Mouse (Mus musculus) liver, embryonic 13.5 days (tissue): ENCODE results near the gene Ufsp2. TPM values are rescaled to one million over a fixed set of nuclear protein-coding genes. Genes with fewer than 3 reads are reported as not detected.
A peak's percentile ranks its signal among the peaks of the same experiment; 100 is the strongest.

ENCODE experiments used
- ATAC-seq: fragments of 200-750 bp; cut with Nextera tagmentation; 2 replicates; pipeline ENCODE4 v1.8.0; 2017; ENCODE audit warnings: low read depth, mild to moderate bottlenecking, moderate number of reproducible peaks, moderate library complexity
- DNase-seq: peaks from one replicate; pipeline ENCODE4 v3.0.0; 2022
- H3K27ac ChIP-seq: fragments of 300-500 bp; sonication (generic); 2 replicates; pipeline ENCODE4 v1.5.1; 2015; ENCODE audit warnings: moderate library complexity, mild to moderate bottlenecking, inconsistent platforms
- H3K27me3 ChIP-seq: fragments of 300-500 bp; sonication (generic); 2 replicates; pipeline ENCODE4 v1.6.1; 2015; ENCODE audit warnings: mild to moderate bottlenecking, inconsistent platforms
- H3K36me3 ChIP-seq: fragments of 300-500 bp; sonication (generic); 2 replicates; pipeline ENCODE4 v1.6.1; 2015; ENCODE audit warnings: mild to moderate bottlenecking, inconsistent platforms
- H3K4me1 ChIP-seq: fragments of 300-500 bp; sonication (generic); replicated peaks from 2 replicates; pipeline ENCODE4 v1.6.1; 2015; ENCODE audit warnings: inconsistent platforms
- H3K4me2 ChIP-seq: fragments of 300-500 bp; sonication (generic); 2 replicates; pipeline ENCODE4 v1.6.1; 2015; ENCODE audit warnings: inconsistent platforms, mild to moderate bottlenecking, moderate library complexity
- H3K4me3 ChIP-seq: fragments of 300-500 bp; sonication (generic); replicated peaks from 2 replicates; pipeline ENCODE4 v1.5.1; 2015; ENCODE audit warnings: mild to moderate bottlenecking, inconsistent platforms
- H3K9ac ChIP-seq: fragments of 300-500 bp; sonication (generic); 2 replicates; pipeline ENCODE4 v1.6.1; 2015; ENCODE audit warnings: mild to moderate bottlenecking, inconsistent platforms
- H3K9me3 ChIP-seq: fragments of 300-500 bp; sonication (generic); replicated peaks from 2 replicates; pipeline ENCODE4 v1.6.1; 2016; ENCODE audit warnings: inconsistent platforms
- WGBS: fragments of 180-500 bp; shearing (Covaris S2); methylation state at CpG from one replicate; pipeline ENCODE4 v1.1.7; 2015; ENCODE audit not compliant: insufficient replicate concordance; 5-methylcytosine and 5-hydroxymethylcytosine counted together
- polyA plus RNA-seq: library from polyadenylated mRNA; unstranded; fragments of >200 nt; fragmentation: Nextera tagmentation; extraction: Ambion mirVana; gene quantifications from 2 replicates; pipeline ENCODE4 v1.2.1, GENCODE M21; 2015

Gene Ufsp2
- polyA plus RNA-seq, 1 experiment from 2014 or later: 42.1 TPM

GRCm38 (mm10) chr8:45994111-45994510 is 18.8 kb downstream of the Ufsp2 start:
- H3K4me2 ChIP-seq: no peak overlapping the region
- H3K9ac ChIP-seq: no peak overlapping the region
- peaks cover 2% of the 10 kb centered on the region for H3K4me1 ChIP-seq
- H3K27me3 ChIP-seq: no peaks in the 10 kb centered on the region
- no peak overlapping the region for H3K27ac ChIP-seq
- H3K36me3 ChIP-seq: peaks cover 43% of the 10 kb centered on the region
- WGBS: 79% methylated on average over 2 of the region's 2 CpGs
- no peak overlapping the region for H3K4me3 ChIP-seq
- no peaks in the 10 kb centered on the region for H3K9me3 ChIP-seq
- DNase-seq (no peak), ATAC-seq (no peak)

- Histone ChIP-seq H3K4me1 (peaks cover 11% of the 10 kb centered on the region), H3K36me3 (peaks cover 38% of the 10 kb centered on the region), H3K9ac (no peak overlapping the region), H3K27ac (no peak overlapping the region), H3K4me2 (no peak overlapping the region), H3K4me3 (no peak overlapping the region), H3K27me3 (no peaks in the 10 kb centered on the region), H3K9me3 (no peaks in the 10 kb centered on the region)
- DNase-seq (no peak), ATAC-seq (no peak)
- 83% methylated on average over 3 of the region's 3 CpGs for WGBS
These were observed 20.2 kb downstream of the Ufsp2 start for GRCm38 (mm10) chr8:45995576-45995975.

GRCm38 (mm10) chr8:45998228-45998627 is 22.9 kb downstream of the Ufsp2 start:
- H3K4me1 ChIP-seq: peaks cover 13% of the 10 kb centered on the region
- DNase-seq (no peak), ATAC-seq (no peak)
- H3K36me3 ChIP-seq: peaks cover 30% of the 10 kb centered on the region
- H3K4me3 ChIP-seq: no peak overlapping the region
- no peak overlapping the region for H3K27ac ChIP-seq
- no peak overlapping the region for H3K4me2 ChIP-seq
- no peaks in the 10 kb centered on the region for H3K9me3 ChIP-seq
- H3K9ac ChIP-seq: no peak overlapping the region
- H3K27me3 ChIP-seq: no peaks in the 10 kb centered on the region
- WGBS: 76% methylated on average over 2 of the region's 2 CpGs

- peak within 1 kb of the TSS; percentile 83 for H3K9ac ChIP-seq
- H3K4me2 ChIP-seq: peak within 1 kb of the TSS; percentile 81
- 5% methylated on average over 22 of the region's 22 CpGs for WGBS
- ATAC-seq: no peak
- H3K27ac ChIP-seq: peak within 1 kb of the TSS; percentile 87
- no peaks in the 10 kb centered on the region for H3K9me3 ChIP-seq
- H3K27me3 ChIP-seq: no peaks in the 10 kb centered on the region
- peak within 1 kb of the TSS; percentile 73 for H3K4me3 ChIP-seq
- peaks cover 13% of the 10 kb centered on the region for H3K4me1 ChIP-seq
- peaks cover 21% of the 10 kb centered on the region for H3K36me3 ChIP-seq
- peak; percentile 12 for DNase-seq
These were observed 23.9 kb downstream of the Ufsp2 start, which contains the start of gene Lrp2bp for GRCm38 (mm10) chr8:45999138-45999783. Gene Lrp2bp, plus strand, starts transcription at chr8:45999303.

- H3K27me3 ChIP-seq: no peaks in the 10 kb centered on the region
- H3K4me1 ChIP-seq: peaks cover 13% of the 10 kb centered on the region
- H3K4me3 ChIP-seq: peak overlapping the region; percentile 73
- H3K27ac ChIP-seq: peak overlapping the region; percentile 87
- H3K4me2 ChIP-seq: peak overlapping the region; percentile 81
- ATAC-seq: peak; percentile 99
- no peaks in the 10 kb centered on the region for H3K9me3 ChIP-seq
- peaks cover 21% of the 10 kb centered on the region for H3K36me3 ChIP-seq
- WGBS: 5% methylated on average over 55 of the region's 55 CpGs
- DNase-seq: peak; percentile 100
- peak overlapping the region; percentile 83 for H3K9ac ChIP-seq
These were observed 24.7 kb downstream of the Ufsp2 start for GRCm38 (mm10) chr8:45999784-46000705.

- Histone ChIP-seq H3K36me3 (no peaks in the 10 kb centered on the region), H3K27ac (no peak within 1 kb of the TSS), H3K4me3 (no peak within 1 kb of the TSS), H3K9me3 (no peaks in the 10 kb centered on the region), H3K27me3 (no peaks in the 10 kb centered on the region; the same call in 1 of the 2 replicates), H3K9ac (no peak within 1 kb of the TSS), H3K4me1 (peaks cover 3% of the 10 kb centered on the region), H3K4me2 (no peak within 1 kb of the TSS)
- DNase-seq: no peak
- WGBS: 38% methylated on average over 4 of the region's 4 CpGs
- ATAC-seq: no peak
These were observed 30.3 kb downstream of the Ufsp2 start, which contains the start of gene Ankrd37 for GRCm38 (mm10) chr8:46005596-46005995. Gene Ankrd37, minus strand, starts transcription at chr8:46005707.

- H3K9ac ChIP-seq: no peak overlapping the region
- DNase-seq: no peak
- H3K27ac ChIP-seq: no peak overlapping the region
- 57% methylated on average over 3 of the region's 3 CpGs for WGBS
- no peak overlapping the region for H3K4me2 ChIP-seq
- peaks cover 9% of the 10 kb centered on the region; the same call in 1 of the 2 replicates for H3K4me1 ChIP-seq
- H3K36me3 ChIP-seq: no peaks in the 10 kb centered on the region
- H3K27me3 ChIP-seq: no peaks in the 10 kb centered on the region; the same call in 1 of the 2 replicates
- no peak overlapping the region for H3K4me3 ChIP-seq
- ATAC-seq: no peak
- no peaks in the 10 kb centered on the region for H3K9me3 ChIP-seq
These were observed 31.8 kb downstream of the Ufsp2 start for GRCm38 (mm10) chr8:46007050-46007672.

GRCm38 (mm10) chr8:46010306-46010705 is 35.0 kb downstream of the Ufsp2 start:
- no peaks in the 10 kb centered on the region; the same call in 1 of the 2 replicates for H3K27me3 ChIP-seq
- peaks cover 9% of the 10 kb centered on the region; the same call in 1 of the 2 replicates for H3K4me1 ChIP-seq
- H3K9me3 ChIP-seq: no peaks in the 10 kb centered on the region
- no peak overlapping the region for H3K4me3 ChIP-seq
- no peaks in the 10 kb centered on the region for H3K36me3 ChIP-seq
- DNase-seq (no peak), ATAC-seq (no peak)
- H3K27ac ChIP-seq: no peak overlapping the region
- 33% methylated on average over 2 of the region's 2 CpGs for whole genome bisulfite sequencing
- no peak overlapping the region for H3K9ac ChIP-seq
- H3K4me2 ChIP-seq: peak overlapping the region; percentile 38

GRCm38 (mm10) chr8:46010746-46011680 is 35.7 kb downstream of the Ufsp2 start:
- DNase-seq: no peak
- Histone ChIP-seq H3K27ac (no peak overlapping the region), H3K9ac (no peak overlapping the region), H3K36me3 (no peaks in the 10 kb centered on the region), H3K4me1 (0 out of 2 replicates have a peak, but pooled peaks cover 9% of the 10 kb centered on the region), H3K27me3 (no peaks in the 10 kb centered on the region; the same call in 1 of the 2 replicates), H3K9me3 (no peaks in the 10 kb centered on the region), H3K4me2 (peak overlapping the region; percentile 38), H3K4me3 (no peak overlapping the region)
- 18% methylated on average over 17 of the region's 17 CpGs for WGBS
- no peak for ATAC-seq

GRCm38 (mm10) chr8:46022203-46022602 is 46.9 kb downstream of the Ufsp2 start:
- ATAC-seq: no peak
- Histone ChIP-seq H3K9ac (no peak overlapping the region), H3K36me3 (no peaks in the 10 kb centered on the region), H3K27me3 (no peaks in the 10 kb centered on the region), H3K4me3 (no peak overlapping the region), H3K4me1 (no peaks in the 10 kb centered on the region), H3K9me3 (no peaks in the 10 kb centered on the region), H3K27ac (no peak overlapping the region), H3K4me2 (no peak overlapping the region)
- 67% methylated on average over 9 of the region's 9 CpGs for WGBS
- DNase-seq: no peak
